Mouse (Mus musculus): Measurements from ENCODE around the gene Draxin. TPM values are rescaled to one million over a fixed set of nuclear protein-coding genes. Genes with fewer than 3 reads are reported as not detected.

Draxin gene
- total and polyA plus RNA-seq, 3 experiments = 0.04 TPM; not detected in 2

- H3K9me3 ChIP-seq (replicated peaks; ENCODE audit: low read length) = no peaks in the 10 kb centered on the region
- TF ChIP-seq ELF1 (IDR thresholded peaks at IDR 0.05; ENCODE audit: low read depth, low read length) (no peak), POLR2A (IDR thresholded peaks at IDR 0.05; ENCODE audit: low read depth, low read length) (no peak), IRF4 (IDR thresholded peaks at IDR 0.05; ENCODE audit: low read depth, low read length) (no peak), MAZ (IDR thresholded peaks at IDR 0.05; ENCODE audit: low read depth, low read length) (no peak), GABPA (IDR thresholded peaks at IDR 0.05; ENCODE audit: insufficient replicate concordance, low read depth, low read length) (no peak), USF2 (conservative IDR thresholded peaks at IDR 0.05; ENCODE audit: low read depth, low read length) (no peak), SMC3 (IDR thresholded peaks at IDR 0.05; ENCODE audit: low read depth, low read length) (no peak), TCF12 (IDR thresholded peaks at IDR 0.05; ENCODE audit: low read depth, low read length) (no peak), CHD2 (IDR thresholded peaks at IDR 0.05; ENCODE audit: low read length) (no peak), MEF2A (IDR thresholded peaks at IDR 0.05; ENCODE audit: borderline replicate concordance, low read depth, low read length) (no peak), MAFK (IDR thresholded peaks at IDR 0.05; ENCODE audit: insufficient replicate concordance, low read length) (no peak)
- H3K4me2 ChIP-seq (ENCODE audit: insufficient read depth, low read depth, poor library complexity, severe bottlenecking) = no peak overlapping the region
- H3K4me3 ChIP-seq (replicated peaks in 1 of 3; ENCODE audit: low read depth in 2 of 3, low read length in 2 of 3, poor library complexity in 1 of 3) = no peak overlapping the region
- dilution Hi-C loops (cut with MboI; ENCODE audit: extremely low pct_ligation_motif_present, extremely low pct_unique_long_range_greater_than_20kb, low sequenced_read_pairs) = no loop called here
- H3K79me2 ChIP-seq (replicated peaks; ENCODE audit: control insufficient read depth, extremely low read depth, insufficient read depth, poor library complexity, severe bottlenecking) = no peaks in the 10 kb centered on the region
- DNase-seq (ENCODE audit: extremely low read depth) = no peak
- H3K4me1 ChIP-seq (ENCODE audit: control insufficient read depth in 1 of 2, insufficient read depth in 2 of 2) = peaks cover 0 to 15% of the 10 kb centered on the region in 2 experiments; a peak in 2 of 4 replicates
- no peak overlapping the region for H3K9ac ChIP-seq (ENCODE audit: insufficient read depth, low read depth)
- no peaks in the 10 kb centered on the region for H3K27me3 ChIP-seq (replicated peaks)
- no peak overlapping the region for H3K27ac ChIP-seq (ENCODE audit: insufficient read depth, low read depth)
- in situ Hi-C loops (cut with MboI; ENCODE audit: low pct_ligation_motif_present, low pct_unique_long_range_greater_than_20kb, low sequenced_read_pairs) = no loop called here
- H3K36me3 ChIP-seq (replicated peaks in 1 of 2; ENCODE audit: control insufficient read depth in 1 of 2, insufficient read depth in 1 of 2, low read length in 1 of 2) = peaks cover 93 to 97% of the 10 kb centered on the region in 2 experiments
These were observed 77.5 kb downstream of the Draxin start for GRCm38 (mm10) chr4:148052976-148053375.

DNA sequence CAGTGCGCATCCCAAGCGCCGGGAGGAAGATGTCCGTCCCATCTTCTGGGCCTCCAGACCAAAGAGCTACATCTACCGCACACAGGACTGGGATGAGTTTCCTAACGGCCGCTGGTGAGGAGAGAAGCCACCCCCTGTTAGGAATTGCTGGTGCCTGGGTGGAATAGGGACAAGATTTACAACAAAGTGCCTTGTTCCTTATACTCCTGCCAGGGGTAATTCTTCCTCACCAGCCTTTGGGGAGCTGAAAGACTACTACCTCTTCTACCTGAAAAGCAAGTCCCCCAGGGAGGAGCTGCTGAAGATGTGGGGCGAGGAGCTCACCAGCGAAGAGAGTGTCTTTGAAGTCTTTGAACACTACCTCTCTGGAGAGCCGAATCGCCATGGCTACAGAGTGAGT, 78.6 kb downstream of the Draxin start:
- no peak overlapping the region for H3K27ac ChIP-seq (ENCODE audit: insufficient read depth, low read depth)
- H3K9me3 ChIP-seq (replicated peaks; ENCODE audit: low read length) = no peaks in the 10 kb centered on the region
- H3K27me3 ChIP-seq (replicated peaks) = no peaks in the 10 kb centered on the region
- H3K4me2 ChIP-seq (ENCODE audit: insufficient read depth, low read depth, poor library complexity, severe bottlenecking) = no peak overlapping the region
- DNase-seq (ENCODE audit: extremely low read depth) = no peak
- H3K4me3 ChIP-seq (replicated peaks in 1 of 3; ENCODE audit: low read depth in 2 of 3, low read length in 2 of 3, poor library complexity in 1 of 3) = no peak overlapping the region
- dilution Hi-C loops (cut with MboI; ENCODE audit: extremely low pct_ligation_motif_present, extremely low pct_unique_long_range_greater_than_20kb, low sequenced_read_pairs) (no loop called here), in situ Hi-C loops (cut with MboI; ENCODE audit: low pct_ligation_motif_present, low pct_unique_long_range_greater_than_20kb, low sequenced_read_pairs) (no loop called here)
- TF ChIP-seq TBP (conservative IDR thresholded peaks at IDR 0.05; ENCODE audit: low read depth, low read length) (no peak), IRF4 (IDR thresholded peaks at IDR 0.05; ENCODE audit: low read depth, low read length) (no peak), TCF12 (IDR thresholded peaks at IDR 0.05; ENCODE audit: low read depth, low read length) (no peak), UBTF (IDR thresholded peaks at IDR 0.05; ENCODE audit: low read depth, low read length) (no peak), POLR2A (IDR thresholded peaks at IDR 0.05; ENCODE audit: low read depth, low read length) (no peak), ZMIZ1 (IDR thresholded peaks at IDR 0.05; ENCODE audit: low read depth, low read length) (no peak), RCOR1 (conservative IDR thresholded peaks at IDR 0.05; ENCODE audit: low read depth, low read length) (no peak), ETS1 (conservative IDR thresholded peaks at IDR 0.05; ENCODE audit: low read depth, low read length) (no peak), POLR2AphosphoS2 (IDR thresholded peaks at IDR 0.05; ENCODE audit: low read depth, low read length) (no peak)
- peaks cover 87 to 96% of the 10 kb centered on the region in 2 experiments for H3K36me3 ChIP-seq (replicated peaks in 1 of 2; ENCODE audit: control insufficient read depth in 1 of 2, insufficient read depth in 1 of 2, low read length in 1 of 2)
- H3K9ac ChIP-seq (ENCODE audit: insufficient read depth, low read depth) = no peak overlapping the region
- no peaks in the 10 kb centered on the region for H3K79me2 ChIP-seq (replicated peaks; ENCODE audit: control insufficient read depth, extremely low read depth, insufficient read depth, poor library complexity, severe bottlenecking)
- peaks cover 0 to 15% of the 10 kb centered on the region in 2 experiments; a peak in 2 of 4 replicates for H3K4me1 ChIP-seq (ENCODE audit: control insufficient read depth in 1 of 2, insufficient read depth in 2 of 2)
